Mouse (Mus musculus) A20 (cell line): ENCODE results near the gene Prm1.
"Not testable (repeated sequence)": the region's sequence is repeated elsewhere in the genome, so short reads cannot be mapped to it uniquely, and the experiment has no call there.

ENCODE experiments used
- DNase-seq: peaks from one replicate; pipeline ENCODE4 v3.0.0-alpha.2; 2011; ENCODE audit warnings: low read depth, low spot score

Prm1 gene

DNA sequence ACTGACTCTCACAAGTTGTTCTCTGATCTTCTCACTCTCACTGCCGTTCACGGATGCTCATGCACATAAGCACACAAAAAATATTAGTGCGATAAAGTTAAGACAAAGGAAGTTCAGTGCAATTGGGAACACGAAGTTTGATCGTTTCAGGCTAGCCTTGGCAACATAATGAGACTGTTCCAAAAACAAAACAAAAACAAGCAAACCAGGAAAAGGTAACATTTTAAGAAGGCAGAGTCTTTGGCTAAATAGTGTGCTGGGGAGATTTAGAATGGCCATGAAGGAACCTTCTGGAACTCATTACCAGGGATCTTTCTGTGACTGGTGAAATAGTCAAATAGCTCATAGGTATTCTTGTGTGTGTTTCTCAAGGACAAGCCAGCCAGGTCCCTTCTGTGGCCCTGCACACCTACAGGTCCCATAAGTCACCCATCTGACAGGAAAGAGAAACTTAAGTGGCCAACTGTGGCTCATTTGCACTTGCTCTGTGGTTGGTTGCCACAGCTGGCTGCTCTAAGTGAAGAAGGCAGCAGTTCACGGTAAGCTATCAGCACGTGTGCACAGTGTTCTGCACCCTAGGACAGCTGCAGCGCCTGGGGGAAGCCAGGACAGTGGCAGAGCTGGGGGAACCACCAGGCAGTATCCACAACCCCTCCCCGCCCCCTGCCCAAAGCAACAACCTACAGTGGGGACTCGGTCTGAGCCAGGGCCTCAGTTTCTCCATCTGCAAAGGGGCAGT is at the start of gene Prm1:
Gene Prm1, minus strand, starts transcription at position 51 of the 739 bp plus-strand sequence.
- peak; percentile 88 for DNase-seq

DNA sequence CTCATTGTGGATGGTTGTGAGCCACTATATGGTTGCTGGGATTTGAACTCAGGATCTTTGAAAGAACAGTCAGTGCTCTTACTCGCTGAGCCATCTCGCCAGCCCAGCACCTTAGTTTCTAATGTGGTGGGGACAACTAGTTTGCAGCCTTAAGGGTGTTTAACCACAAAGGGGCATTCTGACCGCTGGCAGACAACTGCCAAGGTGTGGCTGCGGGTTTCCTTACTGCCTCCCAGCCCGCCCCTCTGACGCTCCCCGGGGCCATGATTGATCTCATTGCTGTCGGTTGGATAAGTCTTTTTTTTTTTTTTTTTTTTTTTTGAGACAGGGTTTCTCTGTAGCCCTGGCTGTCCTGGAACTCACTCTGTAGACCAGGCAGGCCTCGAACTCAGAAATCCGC is 46.6 kb upstream of the Prm1 start:
- not testable (repeated sequence) for DNase-seq

DNA sequence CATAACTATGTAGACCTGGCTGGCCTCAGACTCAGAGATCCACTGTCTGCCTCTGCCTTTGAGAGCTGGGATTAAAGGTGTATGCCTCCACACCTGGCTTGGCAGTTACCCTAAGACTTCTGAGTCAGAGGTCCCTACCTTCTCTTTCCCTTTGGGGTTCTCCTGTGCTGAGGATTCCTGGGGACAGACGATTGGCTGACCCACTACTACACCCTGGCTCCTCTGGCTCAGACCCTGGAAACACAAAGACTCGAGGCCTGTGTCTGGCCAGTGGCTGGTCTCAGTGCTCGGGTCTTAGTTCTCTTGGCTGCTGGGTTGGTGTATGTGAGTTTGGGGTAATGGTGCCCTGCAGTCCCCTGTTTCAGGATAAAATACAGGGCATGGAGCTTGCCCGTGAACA is 45.3 kb upstream of the Prm1 start:
- DNase-seq: no peak

DNA sequence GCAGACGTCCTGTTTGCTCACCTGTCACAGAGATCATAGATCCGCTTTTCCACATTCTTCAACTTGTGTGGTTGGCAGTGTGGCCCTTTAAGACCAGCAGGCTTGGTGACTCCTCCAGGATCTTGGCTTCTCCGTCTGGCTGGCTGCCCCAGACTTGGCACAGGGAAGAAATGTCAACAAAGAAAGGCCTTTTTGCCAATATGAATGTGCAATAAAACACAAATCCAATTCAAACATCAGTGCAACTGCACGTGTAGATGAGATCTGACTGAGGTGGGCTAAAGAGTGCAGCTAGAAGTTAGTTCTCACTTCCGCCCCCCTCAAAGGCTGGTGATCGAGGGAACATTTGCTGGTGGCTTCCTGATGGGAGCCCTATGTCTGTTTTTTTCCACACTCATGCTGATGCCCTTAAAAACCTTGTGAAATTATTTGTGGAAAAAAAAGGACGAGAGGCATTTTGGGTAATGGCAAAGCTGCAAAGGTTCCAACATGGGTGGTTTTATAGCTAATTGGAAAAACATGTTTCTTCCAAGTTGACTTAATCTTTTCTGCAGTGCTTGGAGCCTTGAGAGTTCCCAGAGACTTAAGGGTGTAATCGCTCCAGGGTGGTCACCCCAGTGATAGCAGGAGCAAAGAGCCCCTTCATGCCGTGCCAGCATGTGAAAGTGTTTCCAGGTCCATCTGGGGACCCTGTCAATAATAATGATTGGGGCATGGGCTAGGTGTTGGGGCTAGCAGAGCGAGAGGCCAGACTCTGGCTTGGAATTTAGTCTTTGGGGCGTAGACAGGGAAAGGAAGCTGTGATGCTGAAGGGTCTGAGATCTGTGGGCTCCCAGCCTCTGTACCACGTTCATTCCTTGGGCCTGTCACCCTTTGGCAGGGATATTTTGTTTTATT is 44.6 kb upstream of the Prm1 start:
- DNase-seq: no peak

DNA sequence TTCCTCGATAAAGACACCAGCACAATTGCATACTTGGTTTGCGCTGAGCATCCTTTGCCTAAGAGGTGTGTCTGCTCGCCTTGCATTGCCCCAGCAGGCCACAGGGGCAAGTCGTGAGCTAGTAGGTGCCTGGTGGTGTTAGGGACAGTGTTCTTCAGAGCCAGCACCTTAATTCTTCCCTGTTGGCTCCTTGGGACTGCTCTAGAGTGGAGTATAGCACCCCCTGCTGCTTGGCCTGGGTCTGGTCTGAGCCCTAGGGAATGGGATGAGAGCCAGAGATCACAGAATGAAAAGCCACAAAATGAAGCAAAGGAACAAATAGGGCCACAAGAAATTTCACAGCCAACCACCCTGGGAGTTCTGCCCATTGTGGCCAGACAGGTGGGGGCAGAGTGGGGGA is 40.9 kb upstream of the Prm1 start:
- peak; percentile 68 for DNase-seq

DNA sequence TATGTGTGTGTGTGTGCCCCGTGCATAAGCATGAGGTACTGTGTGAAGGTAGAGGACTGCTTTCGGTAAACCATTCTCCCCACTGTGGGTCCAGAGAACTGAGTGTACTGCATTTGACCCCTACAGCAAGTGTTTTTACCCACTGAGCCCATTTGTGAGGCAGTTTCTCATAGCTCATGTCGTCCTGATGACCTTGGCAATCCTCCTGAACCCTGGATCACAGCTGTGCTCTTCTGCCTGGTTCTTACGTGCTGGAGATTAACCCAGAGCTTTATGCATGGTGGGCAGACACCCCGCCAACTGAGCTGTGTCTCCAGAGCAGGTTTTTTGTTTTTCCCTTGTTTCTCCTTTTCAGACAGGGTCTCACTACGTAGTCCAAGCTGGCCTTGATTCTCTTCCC is 40.3 kb upstream of the Prm1 start:
- no peak for DNase-seq

DNA sequence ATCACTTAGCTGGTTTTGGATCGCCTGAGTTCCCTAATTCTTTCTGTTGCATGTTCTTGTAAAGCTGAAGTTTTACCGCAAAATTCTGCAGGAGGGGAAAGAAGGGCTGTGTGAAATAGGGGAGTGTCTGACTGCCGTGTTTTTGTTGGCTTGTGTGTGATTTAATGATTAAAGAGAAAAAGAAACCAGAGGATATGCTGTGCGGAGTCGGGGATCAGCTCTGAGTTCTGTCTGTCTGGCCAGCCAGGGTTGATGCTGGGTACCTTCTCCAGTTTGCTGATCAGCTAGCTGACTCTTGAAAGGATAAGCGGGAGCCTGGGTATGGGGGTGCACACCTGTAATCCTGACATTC is 38.7 kb upstream of the Prm1 start:
- DNase-seq: no peak

DNA sequence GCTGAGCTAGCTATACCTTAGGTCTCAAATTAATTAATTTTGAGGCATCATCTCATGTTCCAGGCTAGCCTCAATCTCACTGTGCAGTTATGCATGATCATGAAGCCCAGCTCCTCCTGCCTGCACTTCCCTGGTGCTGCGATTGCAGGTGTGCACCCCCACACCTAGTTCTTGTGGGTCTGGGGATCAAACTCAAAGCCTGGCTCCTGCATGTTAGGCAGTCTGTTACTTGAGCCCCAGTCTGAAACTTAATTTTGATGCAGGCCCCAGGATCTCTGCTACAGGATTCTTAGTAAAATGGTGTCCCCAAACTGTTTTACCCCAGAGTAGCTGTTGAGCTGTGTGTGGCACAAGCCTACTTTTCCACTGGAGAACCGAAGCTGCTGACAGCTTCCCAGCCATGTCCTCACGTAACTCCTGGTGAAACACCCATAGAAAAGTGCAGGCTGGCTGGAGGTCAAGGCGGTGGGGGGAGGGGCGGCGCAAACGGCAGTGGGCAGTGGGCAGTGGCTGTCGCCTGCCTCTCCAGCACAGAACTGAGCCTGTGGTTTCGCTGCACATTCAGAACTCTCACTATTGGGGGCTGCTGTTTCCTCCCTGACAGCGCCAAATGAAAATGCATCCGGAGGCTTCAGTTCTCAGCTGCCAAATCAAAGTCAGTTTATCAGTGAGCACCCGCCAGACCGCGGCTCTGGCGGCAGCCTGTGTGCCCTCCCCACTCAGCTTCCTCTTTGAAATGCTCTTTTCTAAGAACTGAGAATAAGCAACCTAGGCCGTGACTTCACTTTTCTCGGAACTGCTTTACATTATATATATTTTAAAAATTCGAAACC is 38.1 kb upstream of the Prm1 start:
- DNase-seq: peak; percentile 84

DNA sequence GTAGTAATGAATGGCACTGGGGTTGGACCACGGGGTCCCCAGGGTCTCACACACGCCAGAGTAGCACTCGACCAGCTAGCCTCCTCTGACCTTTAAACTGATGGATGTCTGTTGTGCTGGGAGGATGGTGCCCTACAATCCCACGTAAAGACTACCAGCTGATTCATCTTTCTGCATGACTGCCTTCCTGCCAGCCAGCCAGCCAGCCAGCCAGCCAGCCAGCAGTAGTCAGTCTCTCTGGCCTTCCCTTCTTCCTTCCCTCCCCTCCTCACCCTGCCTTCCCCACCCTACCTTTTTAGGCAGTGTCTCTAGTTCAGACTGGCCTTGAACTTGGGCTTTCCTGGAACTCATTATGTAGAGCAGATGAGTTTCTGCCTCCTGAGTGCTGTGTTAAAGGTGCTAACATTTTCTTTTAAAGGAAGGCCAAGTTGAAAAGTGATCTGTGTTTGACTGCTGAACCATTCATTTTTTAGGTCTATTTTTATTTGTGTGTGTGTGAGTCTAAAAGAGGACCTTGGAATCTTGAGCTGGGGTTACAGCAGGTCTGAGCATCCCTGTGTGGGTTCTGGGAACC is 36.7 kb upstream of the Prm1 start:
- peak; percentile 51 for DNase-seq

DNA sequence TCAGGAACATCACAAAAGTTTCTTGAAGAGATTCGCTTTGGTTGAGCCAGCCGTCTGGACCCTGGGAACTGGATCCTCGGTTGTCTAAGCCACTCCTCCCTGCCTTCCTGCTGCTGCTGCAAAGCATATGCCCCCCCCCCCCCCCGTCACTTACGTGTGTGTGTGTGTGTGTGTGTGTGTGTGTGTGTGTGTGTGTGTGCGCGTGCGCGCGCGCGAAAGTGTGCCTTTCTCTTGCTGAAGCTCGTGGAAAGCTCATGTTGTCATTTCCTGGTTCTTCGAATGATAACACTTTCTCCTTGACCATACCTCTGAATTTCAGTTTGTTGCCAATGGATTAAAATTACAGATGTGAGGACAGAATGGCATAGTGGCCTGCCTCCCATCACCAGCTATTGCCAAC is 34.4 kb upstream of the Prm1 start:
- DNase-seq: no peak

DNA sequence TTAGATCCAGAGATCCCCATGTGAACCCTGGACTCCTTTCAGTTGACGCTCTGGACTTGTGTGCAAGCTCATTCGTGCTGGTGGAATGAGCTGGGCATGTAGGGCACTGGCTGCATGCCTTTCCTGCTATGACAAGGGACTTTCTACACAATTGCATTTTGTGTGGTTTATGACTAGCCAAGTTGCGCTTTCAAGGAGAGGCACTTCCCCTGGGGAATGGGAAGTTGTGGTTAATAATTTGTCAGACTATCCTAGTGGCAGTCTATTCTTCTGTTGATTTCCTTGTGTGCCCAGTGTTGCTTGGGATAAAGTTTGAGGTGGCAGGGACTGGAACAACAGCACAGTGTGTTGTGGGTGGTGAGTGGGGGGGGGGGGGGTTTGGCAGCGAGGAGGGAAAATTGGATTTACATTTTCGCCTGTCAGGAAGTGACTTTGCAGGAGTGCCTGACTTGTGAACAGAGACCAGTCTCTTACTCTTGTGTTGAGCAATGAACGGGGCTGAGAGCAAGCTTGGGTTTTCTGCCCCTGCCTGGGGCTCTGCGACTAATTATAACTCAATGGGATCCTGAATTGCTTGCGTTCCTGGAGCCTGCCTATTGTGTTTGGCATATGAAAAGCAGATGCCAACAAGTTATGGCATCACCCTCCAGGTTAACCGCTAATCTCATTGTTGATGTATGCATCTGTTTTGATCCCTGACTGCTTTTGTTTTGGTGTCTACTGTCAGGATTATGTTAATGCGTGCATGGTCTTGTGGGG is 33.0 kb upstream of the Prm1 start:
- DNase-seq: no peak

DNA sequence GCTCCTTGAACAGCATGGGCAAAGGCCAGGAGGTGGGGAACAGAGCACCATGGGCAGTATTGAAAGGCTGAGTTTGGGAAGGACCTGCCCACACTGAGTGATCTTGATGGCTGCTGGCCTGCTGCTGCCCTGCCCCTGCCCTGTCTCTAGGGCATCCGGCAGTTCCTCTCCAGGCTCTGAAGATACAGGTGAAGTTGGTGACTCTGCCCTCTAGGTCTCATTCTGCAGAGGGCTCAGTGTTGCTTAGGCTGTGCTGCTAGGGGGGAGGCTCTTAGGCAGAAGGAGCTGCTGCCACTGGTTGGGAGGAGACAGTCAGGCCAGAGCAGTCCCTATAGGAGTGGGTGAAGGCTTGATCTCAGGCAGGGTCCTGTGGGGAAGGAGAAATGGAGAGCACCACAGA is 32.3 kb upstream of the Prm1 start:
- DNase-seq: no peak

DNA sequence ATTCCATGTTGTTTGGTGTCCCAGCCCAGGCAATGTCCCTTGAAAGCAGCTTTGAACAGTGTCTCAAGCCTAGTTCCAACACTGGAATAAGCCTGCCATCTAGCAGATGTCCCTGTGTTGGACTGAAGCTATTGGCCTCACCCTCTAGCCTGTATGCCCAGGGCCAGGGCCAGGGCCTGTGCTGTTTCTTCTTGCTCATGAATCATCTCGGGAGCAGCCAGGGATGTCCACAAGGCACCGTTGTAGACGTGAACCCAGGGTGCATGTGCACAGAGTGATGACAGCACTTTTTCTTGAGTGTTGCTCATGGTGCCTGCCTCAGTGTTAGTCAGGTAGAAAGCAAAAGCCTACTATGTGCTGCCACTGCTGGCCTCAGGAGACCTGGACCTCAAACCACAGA is 31.6 kb upstream of the Prm1 start:
- no peak for DNase-seq

DNA sequence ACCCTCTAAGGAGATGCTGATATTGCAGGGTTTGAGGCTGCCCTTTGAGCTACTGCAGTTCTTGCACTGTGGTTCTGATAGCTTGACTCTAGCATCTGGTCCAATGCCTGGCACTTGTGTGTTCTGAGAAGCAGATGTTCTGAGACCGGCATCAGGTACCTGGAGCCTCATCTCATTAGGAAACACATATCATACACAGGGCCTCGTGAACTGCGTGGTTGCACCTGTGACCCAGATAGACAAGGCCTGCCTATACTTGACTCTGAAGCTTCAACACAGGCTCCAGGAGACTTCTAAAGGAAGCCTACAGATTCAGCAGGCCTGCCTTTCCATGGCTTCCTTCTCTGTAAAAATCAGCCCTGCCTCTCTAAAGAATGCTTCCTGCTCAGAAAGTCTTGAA is 30.7 kb upstream of the Prm1 start:
- DNase-seq: no peak

DNA sequence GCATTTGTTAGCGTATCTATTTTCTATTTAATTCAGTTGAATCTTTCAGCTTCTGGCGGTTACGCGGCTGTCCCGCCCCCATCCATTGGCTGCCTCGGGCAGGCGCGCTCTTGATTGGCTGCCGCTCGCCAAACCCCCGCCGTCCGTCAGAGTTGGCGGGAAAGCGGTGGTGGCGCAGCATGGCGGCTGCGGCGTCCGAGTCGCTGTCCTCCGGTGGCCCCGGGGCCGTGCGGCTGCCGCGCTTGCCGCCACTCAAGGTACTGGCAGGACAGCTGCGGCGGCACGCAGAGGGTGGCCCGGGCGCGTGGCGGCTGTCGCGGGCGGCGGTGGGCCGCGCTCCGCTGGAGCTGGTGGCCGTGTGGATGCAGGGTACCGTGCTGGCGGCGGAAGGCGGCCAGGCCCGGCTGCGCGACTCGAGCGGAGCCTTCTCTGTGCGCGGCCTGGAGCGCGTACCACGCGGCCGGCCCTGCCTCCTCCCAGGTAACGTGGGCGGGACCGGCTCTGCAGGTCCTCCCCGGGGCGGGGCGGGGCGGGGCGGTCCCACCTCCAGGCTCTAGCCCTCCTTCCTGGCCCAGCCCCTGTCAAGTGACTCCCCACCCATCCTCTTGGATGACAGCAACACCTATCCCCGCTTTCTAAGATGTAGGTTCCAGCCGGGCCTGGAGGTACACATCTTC is 29.4 kb upstream of the Prm1 start, which contains the start of gene Rmi2:
Gene Rmi2, plus strand, starts transcription at position 149 of the 677 bp plus-strand sequence.
- peak; percentile 93 for DNase-seq

DNA sequence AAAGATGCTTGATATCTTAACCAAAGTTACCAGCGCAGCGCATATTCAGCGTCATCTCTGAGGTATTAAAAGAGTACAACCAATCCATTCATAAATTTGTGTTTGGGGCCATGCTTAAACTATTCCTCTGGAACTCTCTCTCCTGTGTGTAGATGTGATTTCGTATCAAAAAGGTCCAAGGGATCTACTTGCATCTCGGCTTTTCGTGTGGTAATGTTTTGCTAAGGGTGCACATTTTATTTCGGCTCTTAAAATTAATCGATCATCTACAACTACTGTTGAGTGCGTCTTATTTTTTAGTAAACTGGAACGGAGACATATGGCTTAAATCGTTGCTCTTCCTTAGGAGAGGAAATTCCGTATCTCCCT is 28.9 kb upstream of the Prm1 start:
- DNase-seq: no peak

DNA sequence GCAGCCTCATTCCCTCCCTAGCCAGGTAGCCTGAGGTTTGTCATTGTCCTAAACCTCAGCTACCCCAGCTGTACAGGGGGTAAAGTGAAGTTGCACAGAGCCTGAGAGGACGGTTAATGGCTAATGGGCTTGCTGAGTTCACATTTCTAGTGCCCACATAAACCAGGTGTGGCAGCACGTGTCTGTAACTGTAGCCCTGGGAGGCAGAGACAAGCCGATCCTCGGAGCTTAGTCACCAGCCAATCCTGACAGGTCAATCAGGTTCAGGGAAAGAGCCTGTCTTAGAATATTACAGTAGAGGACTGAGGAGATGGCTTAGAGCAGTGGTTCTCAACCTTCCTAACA is 22.8 kb upstream of the Prm1 start:
- no peak for DNase-seq

DNA sequence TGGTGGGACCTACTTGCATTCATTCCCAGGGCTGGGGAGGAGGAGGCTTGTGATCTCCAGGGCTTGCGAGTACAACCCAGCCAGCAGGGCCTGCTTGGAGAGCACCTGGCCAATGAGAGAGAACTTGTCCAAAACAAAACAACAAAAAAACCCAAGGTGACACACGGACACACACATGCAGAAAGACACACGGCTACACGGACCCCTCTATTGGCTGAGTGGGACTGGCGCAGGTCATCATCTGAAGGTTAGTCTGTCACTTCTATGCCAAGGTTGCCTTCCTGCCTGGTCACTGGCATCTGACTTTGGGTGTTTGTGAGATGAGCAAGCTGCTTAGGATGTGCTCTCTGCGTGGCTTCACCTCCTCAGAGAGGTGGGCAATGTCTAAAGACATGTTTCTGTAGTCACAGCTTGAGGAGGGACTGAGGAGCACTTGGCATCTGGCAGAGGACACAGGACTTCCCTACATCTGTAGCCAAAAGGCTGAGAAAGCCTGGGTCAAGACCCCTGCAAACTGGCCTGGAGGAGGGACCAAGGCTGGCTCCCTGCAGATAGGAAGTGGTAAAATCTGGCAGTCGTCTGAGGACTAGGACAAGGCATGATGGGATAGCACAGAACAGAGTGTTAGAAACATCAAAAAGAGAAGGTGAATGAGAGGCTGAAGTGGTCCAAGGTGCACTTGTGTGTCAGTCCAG is 22.3 kb upstream of the Prm1 start:
- no peak for DNase-seq

DNA sequence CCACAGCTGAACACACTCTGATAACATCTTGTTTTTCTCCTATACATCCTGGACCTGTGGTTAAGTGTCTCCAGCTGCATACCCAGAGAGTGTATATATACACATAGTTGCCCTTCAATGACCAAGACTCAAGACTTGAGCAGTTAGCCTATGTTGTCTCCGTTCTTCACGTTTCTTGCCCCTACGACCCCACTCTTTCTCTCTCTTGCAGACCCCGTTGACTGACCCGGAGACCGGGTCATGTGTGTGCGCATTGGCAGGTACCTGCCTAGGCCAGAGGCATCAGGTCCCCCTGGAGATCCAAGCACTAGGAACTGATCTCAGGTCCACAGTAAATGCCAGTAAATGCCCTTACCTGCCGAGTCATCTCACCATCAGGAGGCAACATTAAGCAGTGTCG is 21.6 kb upstream of the Prm1 start:
- DNase-seq: no peak

DNA sequence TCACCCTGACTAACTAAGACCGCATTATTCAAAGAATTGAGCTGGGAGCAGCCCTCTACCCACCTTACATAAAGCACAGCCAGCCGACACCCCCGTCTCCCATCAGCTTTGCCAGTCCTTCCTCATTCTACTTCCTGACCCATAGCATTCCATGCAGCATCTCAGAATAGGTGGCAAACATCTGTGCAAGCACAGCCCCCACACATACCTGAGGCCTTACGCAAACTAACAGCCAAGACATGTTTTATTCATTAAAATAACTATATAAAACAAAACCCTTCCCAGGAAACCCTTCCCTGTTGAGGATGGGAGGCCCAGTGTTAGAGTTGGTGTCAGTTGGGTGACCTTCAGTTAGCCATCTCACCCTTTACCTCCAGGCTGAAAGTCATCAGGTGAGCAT is 20.2 kb upstream of the Prm1 start:
- no peak for DNase-seq
